Mouse (Mus musculus): ENCODE data around the gene Col2a1.

The Col2a1 gene

GRCm38 (mm10) chr15:98003822-98004739, at the start of gene Col2a1:
Col2a1 (minus strand) TSS chr15:98004695.
- peak; percentile 81 for DNase-seq (ENCODE audit: low read depth, low spot score)

GRCm38 (mm10) chr15:98051685-98052084, 47.2 kb upstream of the Col2a1 start:
- no peak for DNase-seq (ENCODE audit: low read depth, low spot score)

GRCm38 (mm10) chr15:98048918-98049700, 44.6 kb upstream of the Col2a1 start:
- no peak for DNase-seq (ENCODE audit: low read depth, low spot score)

- no peak for DNase-seq (ENCODE audit: low read depth, low spot score)
These were observed 39.9 kb upstream of the Col2a1 start for GRCm38 (mm10) chr15:98044387-98044786.

GRCm38 (mm10) chr15:98043967-98044366, 39.5 kb upstream of the Col2a1 start:
- DNase-seq (ENCODE audit: low read depth, low spot score) = no peak

GRCm38 (mm10) chr15:98042508-98042907, 38.0 kb upstream of the Col2a1 start:
- no peak for DNase-seq (ENCODE audit: low read depth, low spot score)

- DNase-seq (ENCODE audit: low read depth, low spot score) = no peak
These were observed 35.2 kb upstream of the Col2a1 start for GRCm38 (mm10) chr15:98039682-98040081.

GRCm38 (mm10) chr15:98036578-98036977, 32.1 kb upstream of the Col2a1 start:
- no peak for DNase-seq (ENCODE audit: low read depth, low spot score)

GRCm38 (mm10) chr15:98035076-98035755, 30.7 kb upstream of the Col2a1 start:
- DNase-seq (ENCODE audit: low read depth, low spot score) = no peak

- peak; percentile 52 for DNase-seq (ENCODE audit: low read depth, low spot score)
These were observed 28.8 kb upstream of the Col2a1 start for GRCm38 (mm10) chr15:98033233-98033748.

GRCm38 (mm10) chr15:98029798-98030197, 25.3 kb upstream of the Col2a1 start:
- DNase-seq (ENCODE audit: low read depth, low spot score) = no peak

GRCm38 (mm10) chr15:98026967-98027904, 22.7 kb upstream of the Col2a1 start:
- DNase-seq (ENCODE audit: low read depth, low spot score) = no peak

GRCm38 (mm10) chr15:98025611-98026010, 21.1 kb upstream of the Col2a1 start:
- no peak for DNase-seq (ENCODE audit: low read depth, low spot score)

- DNase-seq (ENCODE audit: low read depth, low spot score) = no peak
These were observed 18.6 kb upstream of the Col2a1 start for GRCm38 (mm10) chr15:98023137-98023536.

GRCm38 (mm10) chr15:98021886-98022285, 17.4 kb upstream of the Col2a1 start:
- DNase-seq (ENCODE audit: low read depth, low spot score) = peak; percentile 46

- no peak for DNase-seq (ENCODE audit: low read depth, low spot score)
These were observed 14.6 kb upstream of the Col2a1 start for GRCm38 (mm10) chr15:98019047-98019446.

- DNase-seq (ENCODE audit: low read depth, low spot score) = no peak
These were observed 13.4 kb upstream of the Col2a1 start for GRCm38 (mm10) chr15:98017925-98018324.

GRCm38 (mm10) chr15:98012810-98013209, 8.3 kb upstream of the Col2a1 start:
- DNase-seq (ENCODE audit: low read depth, low spot score) = no peak

GRCm38 (mm10) chr15:98005181-98005580, 686 bp upstream of the Col2a1 start:
- DNase-seq (ENCODE audit: low read depth, low spot score) = no peak

GRCm38 (mm10) chr15:98004740-98005159, 255 bp upstream of the Col2a1 start:
- no peak for DNase-seq (ENCODE audit: low read depth, low spot score)

Data from forelimb bud, embryonic 11.5 days (tissue).